Mouse (Mus musculus) heart, postnatal 0 days (tissue): ENCODE data around the gene Kcnc2.

Source experiments
- CTCF ChIP-seq: IDR thresholded peaks from 2 replicates; pipeline ENCODE4 v1.5.1; 2016; ENCODE audit warnings: antibody characterized with exemption, control low read depth, low read depth
- EP300 ChIP-seq: IDR thresholded peaks from 2 replicates; pipeline ENCODE4 v1.6.1; 2016; ENCODE audit warnings: antibody characterized with exemption, low read depth

GRCm38 (mm10) chr10:112270887-112271802 lies at the start of gene Kcnc2:
- TF ChIP-seq CTCF (no peak), EP300 (no peak)
